Mouse (Mus musculus): ENCODE results near the gene Serpina3m. TPM values are rescaled to one million over a fixed set of nuclear protein-coding genes. Genes with fewer than 3 reads are reported as not detected.

Gene Serpina3m
- polyA plus RNA-seq, 1 experiment: not detected

DNA sequence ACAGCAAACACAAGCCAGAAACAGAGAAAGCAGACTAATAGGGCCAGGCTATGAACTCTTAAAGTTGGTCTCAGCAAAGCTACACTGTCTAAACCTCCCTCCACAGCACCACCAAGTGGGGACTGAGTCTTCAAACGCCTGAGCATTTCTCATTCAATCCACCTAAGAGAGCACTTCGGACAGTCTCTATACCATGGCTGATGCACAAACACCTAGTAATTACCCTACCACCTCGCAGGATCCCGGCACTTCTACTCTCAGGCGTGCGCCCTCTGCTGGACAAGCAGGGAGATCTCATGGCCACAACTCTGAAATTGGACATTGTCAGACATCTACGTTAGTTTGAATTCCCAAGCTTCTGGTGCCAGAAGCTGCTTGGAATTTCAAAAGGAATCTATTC, 88.6 kb downstream of the Serpina3m start:
- no peak overlapping the region for H3K27ac ChIP-seq (ENCODE audit: insufficient read depth, low read depth, low read length)
- H3K27me3 ChIP-seq (replicated peaks; ENCODE audit: control insufficient read depth, insufficient read depth, low read length): no peaks in the 10 kb centered on the region
- no peaks in the 10 kb centered on the region for H3K4me1 ChIP-seq (ENCODE audit: control insufficient read depth, insufficient read depth, low read length)
- H3K36me3 ChIP-seq (ENCODE audit: control insufficient read depth, insufficient read depth, low read length): no peaks in the 10 kb centered on the region
- peak; percentile 18 for DNase-seq
- TF ChIP-seq CTCF (conservative IDR thresholded peaks at IDR 0.05; ENCODE audit: insufficient read depth, insufficient read length, low read depth, low read length) (peak; percentile 78), POLR2A (IDR thresholded peaks at IDR 0.05; ENCODE audit: low read depth, low read length) (no peak)
- no peak overlapping the region for H3K4me3 ChIP-seq (ENCODE audit: insufficient read depth, low read depth, low read length)
- 3% methylated on average over 7 of the region's 7 CpGs for WGBS

DNA sequence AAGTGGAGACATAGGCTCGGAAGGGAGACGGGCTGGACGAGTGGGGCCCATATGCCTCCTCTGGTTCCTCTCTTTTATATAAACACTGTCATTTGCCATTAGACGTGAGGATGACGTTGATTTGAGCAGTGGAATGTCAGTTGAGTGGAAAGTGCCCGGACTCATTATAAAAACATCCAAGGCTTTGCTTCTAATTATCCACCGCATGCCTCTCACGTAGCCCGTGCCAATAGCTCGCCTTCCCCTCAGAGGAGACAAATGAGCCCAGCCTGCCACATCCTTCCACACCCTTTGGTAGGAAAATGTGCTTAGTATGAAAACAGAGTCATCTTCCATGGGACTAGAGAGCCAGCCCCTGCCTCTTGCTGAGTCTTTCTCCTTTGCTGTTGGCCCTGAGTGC, 93.1 kb downstream of the Serpina3m start:
- Histone ChIP-seq H3K27me3 (replicated peaks; ENCODE audit: control insufficient read depth, insufficient read depth, low read length) (no peaks in the 10 kb centered on the region), H3K27ac (ENCODE audit: insufficient read depth, low read depth, low read length) (no peak overlapping the region), H3K4me3 (ENCODE audit: insufficient read depth, low read depth, low read length) (no peak overlapping the region), H3K36me3 (ENCODE audit: control insufficient read depth, insufficient read depth, low read length) (no peaks in the 10 kb centered on the region), H3K4me1 (ENCODE audit: control insufficient read depth, insufficient read depth, low read length) (no peaks in the 10 kb centered on the region)
- TF ChIP-seq CTCF (conservative IDR thresholded peaks at IDR 0.05; ENCODE audit: insufficient read depth, insufficient read length, low read depth, low read length) (no peak), POLR2A (IDR thresholded peaks at IDR 0.05; ENCODE audit: low read depth, low read length) (no peak)
- no peak for DNase-seq
- WGBS: 69% methylated on average over 10 of the region's 10 CpGs

DNA sequence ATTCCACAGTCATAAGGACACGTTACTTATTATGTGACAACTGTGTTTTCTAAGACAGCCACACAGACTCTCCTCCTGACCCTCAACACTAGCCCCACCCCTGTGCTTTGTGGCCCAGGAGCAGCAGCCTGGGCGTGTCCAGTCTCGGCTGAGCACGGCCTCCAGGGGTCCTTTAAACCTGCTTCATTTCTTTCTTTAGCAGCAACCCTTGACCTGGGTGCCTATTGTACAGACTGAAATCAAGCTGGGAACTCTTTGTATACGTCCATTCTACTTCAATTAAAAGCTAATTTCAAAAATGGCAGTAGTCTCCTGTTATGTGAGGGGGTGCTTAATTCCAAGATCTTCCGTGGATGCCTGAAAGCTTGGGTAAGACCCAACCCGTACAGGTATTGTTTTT, 94.9 kb downstream of the Serpina3m start:
- Histone ChIP-seq H3K4me3 (ENCODE audit: insufficient read depth, low read depth, low read length) (no peak overlapping the region), H3K4me1 (ENCODE audit: control insufficient read depth, insufficient read depth, low read length) (no peaks in the 10 kb centered on the region), H3K36me3 (ENCODE audit: control insufficient read depth, insufficient read depth, low read length) (no peaks in the 10 kb centered on the region), H3K27me3 (replicated peaks; ENCODE audit: control insufficient read depth, insufficient read depth, low read length) (no peaks in the 10 kb centered on the region), H3K27ac (ENCODE audit: insufficient read depth, low read depth, low read length) (no peak overlapping the region)
- no peak for DNase-seq
- TF ChIP-seq POLR2A (IDR thresholded peaks at IDR 0.05; ENCODE audit: low read depth, low read length) (no peak), CTCF (conservative IDR thresholded peaks at IDR 0.05; ENCODE audit: insufficient read depth, insufficient read length, low read depth, low read length) (no peak)
- WGBS: 60% methylated on average over 7 of the region's 7 CpGs

DNA sequence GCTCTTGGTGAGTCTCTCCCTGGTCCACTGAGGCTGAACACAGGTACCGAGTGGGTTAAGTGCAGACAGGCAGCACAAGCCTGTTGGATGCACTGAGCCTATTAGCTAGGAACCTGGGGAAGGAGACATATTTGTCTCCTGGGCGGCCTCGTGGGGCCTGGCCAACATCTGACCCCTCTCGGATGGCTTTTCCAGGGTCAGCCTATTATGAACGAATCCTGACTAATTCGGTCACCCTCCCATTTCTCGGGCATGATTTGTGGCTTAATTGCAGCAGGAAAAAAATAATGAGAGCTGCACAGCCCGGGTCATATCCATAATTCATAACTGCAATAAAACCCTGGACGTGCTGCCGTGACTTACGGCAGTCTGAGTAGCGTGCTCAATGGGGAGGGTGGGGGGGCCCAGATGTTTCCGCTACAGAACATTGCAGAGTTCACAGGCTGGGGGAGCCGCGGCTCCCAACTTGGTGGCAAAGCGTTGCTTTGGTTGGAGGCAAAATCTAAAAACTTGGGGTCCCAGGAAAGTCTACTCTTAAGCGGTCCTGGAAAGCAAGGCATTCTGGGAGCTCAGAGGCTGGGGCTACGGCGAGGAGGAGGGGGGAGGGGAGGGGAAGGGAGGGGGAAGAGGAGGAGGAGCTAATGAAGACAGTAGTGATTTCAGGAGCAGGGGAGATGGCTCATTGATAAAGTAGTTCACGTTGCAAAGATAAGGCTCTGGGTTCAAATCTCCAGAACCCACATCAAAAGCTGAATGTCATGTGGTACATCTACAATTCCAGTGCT, 95.9 kb downstream of the Serpina3m start:
- no peak overlapping the region for H3K4me3 ChIP-seq (ENCODE audit: insufficient read depth, low read depth, low read length)
- H3K36me3 ChIP-seq (ENCODE audit: control insufficient read depth, insufficient read depth, low read length): no peaks in the 10 kb centered on the region
- H3K4me1 ChIP-seq (ENCODE audit: control insufficient read depth, insufficient read depth, low read length): no peaks in the 10 kb centered on the region
- no peak overlapping the region for H3K27ac ChIP-seq (ENCODE audit: insufficient read depth, low read depth, low read length)
- TF ChIP-seq POLR2A (IDR thresholded peaks at IDR 0.05; ENCODE audit: low read depth, low read length) (no peak), CTCF (conservative IDR thresholded peaks at IDR 0.05; ENCODE audit: insufficient read depth, insufficient read length, low read depth, low read length) (no peak)
- WGBS: 65% methylated on average over 20 of the region's 20 CpGs
- no peaks in the 10 kb centered on the region for H3K27me3 ChIP-seq (replicated peaks; ENCODE audit: control insufficient read depth, insufficient read depth, low read length)
- peak; percentile 42 for DNase-seq

DNA sequence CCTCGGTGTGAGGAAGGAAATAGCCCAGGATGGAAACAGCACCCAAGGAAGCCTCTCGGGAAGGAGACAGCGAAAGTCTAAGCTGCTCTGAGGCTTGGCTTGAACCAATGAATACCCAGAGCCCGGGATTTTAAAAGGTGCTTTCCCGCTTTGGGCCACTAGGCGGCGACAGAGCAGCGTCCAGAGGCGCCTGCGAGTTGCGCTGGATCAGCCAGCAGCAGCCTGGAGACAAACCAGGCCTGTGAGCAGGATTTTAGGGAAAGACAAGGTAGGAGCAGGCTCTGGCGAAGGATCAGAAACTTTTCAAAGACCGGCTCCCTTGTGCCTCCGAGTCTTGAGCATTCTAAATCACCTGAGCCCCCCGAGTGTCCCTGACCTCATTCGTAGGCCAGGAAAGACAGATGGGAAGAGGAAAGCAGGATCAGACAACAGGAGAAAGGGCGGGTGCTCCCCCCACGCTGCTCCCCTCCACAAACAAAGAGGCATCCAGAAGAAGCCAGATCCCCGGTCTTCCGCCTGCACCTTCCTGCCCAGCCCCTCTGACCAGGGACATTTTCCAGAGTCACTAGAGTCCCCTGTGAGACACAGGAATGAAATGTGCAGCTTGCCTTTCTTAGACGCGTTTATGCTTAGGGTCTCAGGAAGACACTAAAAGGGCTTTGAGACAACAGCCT, 101.9 kb downstream of the Serpina3m start:
- Histone ChIP-seq H3K27me3 (replicated peaks; ENCODE audit: control insufficient read depth, insufficient read depth, low read length) (no peaks in the 10 kb centered on the region), H3K4me3 (ENCODE audit: insufficient read depth, low read depth, low read length) (no peak overlapping the region), H3K36me3 (ENCODE audit: control insufficient read depth, insufficient read depth, low read length) (no peaks in the 10 kb centered on the region), H3K27ac (ENCODE audit: insufficient read depth, low read depth, low read length) (no peak overlapping the region), H3K4me1 (ENCODE audit: control insufficient read depth, insufficient read depth, low read length) (no peaks in the 10 kb centered on the region)
- peak; percentile 79 for DNase-seq
- WGBS: 18% methylated on average over 22 of the region's 22 CpGs
- TF ChIP-seq POLR2A (IDR thresholded peaks at IDR 0.05; ENCODE audit: low read depth, low read length) (no peak), CTCF (conservative IDR thresholded peaks at IDR 0.05; ENCODE audit: insufficient read depth, insufficient read length, low read depth, low read length) (peak; percentile 87)

DNA sequence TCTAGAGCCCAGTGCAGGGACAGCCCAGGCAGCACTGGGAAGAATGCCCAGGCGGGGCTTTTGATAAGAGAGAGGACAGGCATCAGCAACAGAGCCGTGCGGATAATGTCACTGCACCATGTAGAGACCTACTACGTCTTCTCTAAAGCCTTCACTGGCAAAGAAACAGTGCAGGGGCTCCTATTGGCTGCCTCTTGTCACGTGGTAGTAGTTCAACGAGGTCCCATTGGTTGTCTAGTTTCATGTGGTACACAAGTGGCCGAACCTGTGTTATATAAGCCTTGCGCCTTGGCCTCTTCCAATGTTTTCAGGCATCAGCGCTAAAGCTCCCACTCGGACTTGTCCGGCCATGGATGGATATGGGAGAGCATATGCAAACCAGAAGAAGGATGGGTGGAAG, 105.4 kb downstream of the Serpina3m start:
- H3K4me1 ChIP-seq (ENCODE audit: control insufficient read depth, insufficient read depth, low read length): no peaks in the 10 kb centered on the region
- no peak overlapping the region for H3K27ac ChIP-seq (ENCODE audit: insufficient read depth, low read depth, low read length)
- no peaks in the 10 kb centered on the region for H3K36me3 ChIP-seq (ENCODE audit: control insufficient read depth, insufficient read depth, low read length)
- TF ChIP-seq CTCF (conservative IDR thresholded peaks at IDR 0.05; ENCODE audit: insufficient read depth, insufficient read length, low read depth, low read length): no peak
- no peak for TF ChIP-seq POLR2A (IDR thresholded peaks at IDR 0.05; ENCODE audit: low read depth, low read length)
- no peaks in the 10 kb centered on the region for H3K27me3 ChIP-seq (replicated peaks; ENCODE audit: control insufficient read depth, insufficient read depth, low read length)
- no peak for DNase-seq
- H3K4me3 ChIP-seq (ENCODE audit: insufficient read depth, low read depth, low read length): no peak overlapping the region
- WGBS: 92% methylated on average over 11 of the region's 11 CpGs

Other genes with a start within 250 kb of the Serpina3m start
- not detected in 2 replicates for gene Serpina5, start 237.4 kb upstream of the Serpina3m start, polyA plus RNA-seq (2012; rRNA removed)
- not detected in 2 replicates for gene Serpina3a, start 225.8 kb upstream of the Serpina3m start, polyA plus RNA-seq (2012; rRNA removed)
- not detected in 2 replicates for gene Serpina3b, start 210.5 kb upstream of the Serpina3m start, polyA plus RNA-seq (2012; rRNA removed)
- 1.0 and 2.2 TPM in 2 replicates for gene Serpina3c, start 184.6 kb upstream of the Serpina3m start, polyA plus RNA-seq (2012; rRNA removed)
- gene Serpina3f, start 123.9 kb upstream of the Serpina3m start, polyA plus RNA-seq (2012; rRNA removed): 0.12 and 0.70 TPM in 2 replicates
- 3.7 and 8.2 TPM in 2 replicates for gene Serpina3g, start 102.2 kb upstream of the Serpina3m start, polyA plus RNA-seq (2012; rRNA removed)
- gene Serpina3i, start 75.4 kb upstream of the Serpina3m start, polyA plus RNA-seq (2012; rRNA removed): 0.07 and 0.08 TPM in 2 replicates
- gene Serpina3j, start 23.9 kb upstream of the Serpina3m start, polyA plus RNA-seq (2012; rRNA removed): not detected in 2 replicates
- 0.26 TPM in 1 of 2 replicates, not detected in the other for gene Serpina3k, start within 50 bp of the Serpina3m start, polyA plus RNA-seq (2012; rRNA removed)
- 3.4 and 3.8 TPM in 2 replicates for gene Serpina3n, start 68.2 kb downstream of the Serpina3m start, polyA plus RNA-seq (2012; rRNA removed)
- 0.10 TPM in 1 of 2 replicates, not detected in the other for gene Gsc, start 134.8 kb downstream of the Serpina3m start, polyA plus RNA-seq (2012; rRNA removed)